Mouse (Mus musculus) mesoderm, embryonic 11.5 days (tissue): ENCODE results near the gene Birc2.
"Not testable (repeated sequence)": the region's sequence is repeated elsewhere in the genome, so short reads cannot be mapped to it uniquely, and the experiment has no call there.

Experiments
- DNase-seq: peaks from one replicate; pipeline ENCODE4 v3.0.0-alpha.2; 2012; ENCODE audit warnings: low read depth, low spot score

Birc2 gene

DNA sequence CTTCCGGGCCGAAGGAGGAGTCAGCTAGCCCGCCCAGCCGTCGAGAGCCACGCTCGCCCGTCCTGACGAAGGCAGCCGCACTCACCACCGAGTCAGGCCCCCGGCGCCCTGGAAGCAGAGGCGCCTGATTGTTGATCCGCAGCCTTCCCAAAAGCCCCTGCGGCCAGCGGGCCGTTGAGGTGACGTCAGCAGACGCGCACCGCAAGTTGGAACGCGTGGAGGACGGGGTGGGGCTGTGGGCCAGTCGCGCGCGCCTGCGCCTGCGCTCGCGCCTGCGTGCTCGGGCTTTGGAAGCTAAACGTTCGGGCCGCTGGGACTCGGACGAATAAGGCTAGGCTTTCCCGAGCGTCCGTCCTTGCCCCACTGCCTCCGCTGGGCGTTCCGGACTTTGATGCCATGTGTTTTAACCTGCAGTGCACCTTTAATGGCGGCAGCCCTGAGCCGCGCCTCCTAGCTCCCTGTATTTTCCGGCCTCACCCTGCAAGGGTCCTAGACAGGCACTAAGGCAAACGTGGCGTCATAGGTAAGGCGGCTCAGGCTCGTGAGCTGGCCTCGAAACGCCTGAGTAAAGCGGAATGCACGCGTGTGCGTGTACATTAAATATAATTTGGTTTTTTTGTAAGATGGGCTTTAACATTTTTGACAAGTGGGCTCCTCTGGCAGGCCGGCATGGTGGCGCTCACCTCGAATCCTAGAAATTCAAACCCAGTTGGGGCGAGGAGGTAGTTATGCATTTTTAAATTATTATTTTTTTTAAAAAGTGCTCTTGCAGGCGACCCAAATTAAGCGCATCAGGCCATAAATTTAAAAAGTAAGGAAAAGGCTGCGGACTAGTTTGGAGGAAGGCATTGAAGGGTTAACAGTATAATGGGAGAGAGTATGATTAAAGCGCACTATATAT, at the start of gene Birc2:
Gene Birc2, minus strand, starts transcription at position 160 of the 901 bp plus-strand sequence.
- peak; percentile 99 for DNase-seq

DNA sequence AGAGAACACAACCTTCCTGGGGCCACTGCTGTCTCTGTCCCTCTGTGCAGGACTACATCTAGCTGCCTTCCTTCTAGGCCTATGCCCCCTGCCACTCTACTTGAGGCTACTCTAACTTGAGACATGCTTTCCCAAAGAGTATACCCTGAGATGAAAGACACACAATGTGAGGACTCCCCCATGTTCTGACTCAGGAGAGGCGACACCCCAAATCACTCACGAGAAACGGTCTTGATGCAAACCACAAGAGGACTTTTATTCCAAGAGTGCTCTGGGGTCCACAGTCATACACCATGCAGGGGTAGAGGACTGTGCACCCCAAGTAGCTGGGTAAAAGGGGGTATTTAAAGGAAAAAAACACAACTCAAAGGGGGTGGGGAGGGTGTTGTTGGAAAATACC, 47.5 kb upstream of the Birc2 start:
- DNase-seq: no peak

DNA sequence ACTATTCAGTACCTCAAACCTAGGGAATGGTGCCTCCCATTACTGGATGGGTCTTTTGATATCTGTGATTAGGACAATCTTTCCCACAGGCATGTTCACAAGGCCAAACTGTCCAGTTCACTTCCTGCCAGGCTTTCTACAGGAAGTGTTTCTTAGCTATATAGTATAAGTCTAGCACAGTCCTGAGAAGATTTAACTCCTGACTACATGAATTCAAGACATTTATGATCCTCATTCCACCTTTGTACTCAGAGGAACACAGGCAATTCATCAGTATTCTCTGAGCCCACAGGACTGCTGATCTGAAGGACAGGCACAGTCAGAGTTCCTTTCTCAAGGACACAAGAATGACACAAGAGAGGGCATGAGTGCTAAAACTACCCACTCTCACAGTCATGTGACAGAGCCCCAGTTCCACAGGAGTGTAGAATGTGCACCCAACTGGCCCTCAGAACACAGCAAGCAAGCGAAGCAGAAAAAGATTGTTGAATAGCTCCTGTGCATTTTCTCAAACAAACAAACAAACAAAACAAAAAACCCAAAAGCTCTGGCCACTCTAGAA, 45.5 kb upstream of the Birc2 start:
- no peak for DNase-seq

DNA sequence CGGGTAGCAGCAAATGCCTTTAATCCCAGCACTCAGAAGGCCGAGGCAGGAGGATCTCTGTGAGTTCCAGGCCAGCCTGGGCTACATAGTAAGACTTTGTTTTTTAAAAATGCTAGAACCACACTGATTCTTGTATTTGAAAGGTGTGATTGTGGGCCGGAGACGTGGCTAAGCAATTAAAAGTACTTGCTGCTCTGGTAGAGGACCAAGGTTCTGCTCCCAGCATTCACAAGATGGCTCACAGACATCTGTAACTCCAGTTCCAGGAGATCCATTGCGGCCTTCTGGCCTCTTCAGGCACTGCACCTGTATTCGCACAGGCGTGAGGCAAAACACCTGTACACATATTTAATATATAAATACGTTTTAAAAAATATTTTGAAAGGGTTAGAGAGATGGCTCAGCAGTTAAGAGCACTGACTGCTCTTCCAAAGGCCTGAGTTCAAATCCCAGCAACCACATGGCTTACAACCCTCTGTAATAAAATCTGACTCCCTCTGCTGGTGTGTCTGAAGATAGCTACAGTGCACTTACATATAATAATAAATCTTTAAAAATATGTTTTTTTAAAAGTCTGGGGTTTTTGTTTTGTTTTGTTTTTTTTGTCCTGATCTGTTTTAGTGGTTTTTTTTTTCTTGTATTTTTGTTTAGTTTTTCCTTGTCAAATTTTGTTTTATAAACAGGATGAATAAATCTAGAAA, 36.8 kb upstream of the Birc2 start:
- no peak for DNase-seq

DNA sequence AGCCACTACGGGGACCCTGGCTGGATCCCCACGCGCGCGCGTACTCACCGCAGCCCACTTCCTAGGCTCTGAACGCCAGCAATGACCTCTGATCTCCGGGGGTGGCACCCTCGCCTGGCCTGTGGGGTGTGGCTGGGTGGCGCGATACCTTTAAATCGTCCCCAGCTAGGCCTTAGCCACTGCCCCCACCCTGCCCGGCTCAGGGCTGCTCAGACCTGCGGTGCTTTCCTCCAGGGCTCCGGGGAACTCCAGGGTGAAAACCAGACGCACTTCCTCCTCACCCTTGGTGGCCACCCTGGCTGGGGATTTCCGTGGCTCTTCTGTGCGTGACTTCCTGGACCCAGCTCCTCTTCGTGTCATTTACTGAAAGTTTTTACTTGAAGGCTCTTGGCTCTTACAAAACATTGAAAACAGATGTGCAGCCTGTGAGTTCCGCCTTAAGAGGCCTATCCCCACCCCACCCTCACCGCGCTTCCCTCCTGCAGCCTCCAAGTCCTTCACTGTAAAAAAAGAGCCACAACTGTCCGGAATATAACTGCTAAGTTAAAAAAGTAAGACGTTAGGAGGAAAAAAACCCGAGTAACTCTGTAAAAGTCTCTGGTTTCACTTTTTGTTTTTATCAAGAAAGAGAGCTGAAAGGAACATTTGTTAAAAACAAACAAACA, 36.0 kb upstream of the Birc2 start, which contains the start of gene Birc3:
Gene Birc3, minus strand, starts transcription at position 412 of the 665 bp plus-strand sequence.
- DNase-seq: peak; percentile 43

DNA sequence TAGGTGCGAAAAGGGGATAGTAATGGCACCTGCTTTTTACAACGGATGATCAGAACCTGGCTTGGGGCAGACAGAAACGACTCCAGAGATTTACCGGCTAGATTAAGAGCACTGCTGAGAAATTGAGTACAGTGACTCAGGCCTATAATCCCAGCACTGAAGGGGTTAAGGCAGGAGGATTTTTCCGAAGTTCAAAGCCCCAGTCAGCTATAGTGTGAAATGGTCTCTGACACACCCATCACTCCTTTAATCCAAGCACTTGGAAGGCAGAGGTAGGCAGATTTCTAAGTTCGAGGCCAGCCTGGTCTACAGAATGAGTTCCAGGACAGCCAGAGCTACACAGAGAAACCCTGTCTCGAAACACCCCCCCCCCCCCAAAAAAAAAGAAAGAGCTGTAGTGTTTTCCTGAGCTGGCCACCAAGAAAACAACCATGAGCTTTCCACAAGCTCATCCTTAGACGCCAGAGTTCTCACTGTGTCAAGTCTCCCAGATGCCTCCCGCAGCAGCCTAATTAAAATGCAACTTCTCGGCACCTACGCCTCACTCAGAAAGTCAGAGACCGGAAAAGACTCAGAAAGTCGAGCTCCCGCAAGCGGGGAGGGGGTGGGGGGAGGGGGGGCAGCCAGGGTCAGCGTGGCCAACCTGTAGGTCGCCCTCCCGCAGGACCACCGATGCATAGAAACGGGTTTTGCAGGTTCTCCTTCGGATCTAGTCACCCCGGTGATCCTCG, 35.3 kb upstream of the Birc2 start:
- peak; percentile 25 for DNase-seq

DNA sequence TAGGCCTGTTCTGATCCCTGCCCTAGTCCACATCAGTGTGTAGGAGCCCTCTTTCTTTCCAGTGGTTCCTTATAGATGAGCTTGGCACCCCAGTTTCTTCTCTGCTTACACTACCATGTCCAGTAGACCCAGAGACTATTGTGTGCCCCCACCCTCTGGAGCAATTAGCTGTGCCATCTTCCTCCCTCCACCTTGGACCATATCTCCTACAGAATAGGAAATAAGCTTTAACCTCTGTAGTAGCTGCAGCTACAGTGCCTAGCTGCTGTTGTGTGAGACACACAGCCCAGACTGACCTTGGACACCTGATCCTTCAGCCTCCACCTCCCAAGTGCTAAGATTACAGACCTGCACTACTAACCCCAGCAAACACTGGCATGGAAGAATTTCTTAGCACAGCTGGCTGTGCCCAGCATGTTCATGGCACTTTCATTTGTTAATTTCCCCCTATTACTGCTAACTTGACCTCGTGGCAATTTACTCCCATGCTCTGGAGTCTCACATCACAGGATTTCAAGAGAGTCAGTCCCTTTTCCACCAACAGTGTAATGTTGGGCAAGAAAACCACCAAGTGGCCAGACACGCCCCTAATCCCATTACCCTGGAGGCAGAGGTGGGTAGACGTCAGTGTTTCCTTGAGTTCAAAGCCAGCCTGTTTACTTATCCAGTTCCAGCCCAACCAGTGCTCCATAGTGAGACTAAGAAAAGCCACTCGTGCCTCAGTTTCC, 34.6 kb upstream of the Birc2 start:
- DNase-seq: no peak

DNA sequence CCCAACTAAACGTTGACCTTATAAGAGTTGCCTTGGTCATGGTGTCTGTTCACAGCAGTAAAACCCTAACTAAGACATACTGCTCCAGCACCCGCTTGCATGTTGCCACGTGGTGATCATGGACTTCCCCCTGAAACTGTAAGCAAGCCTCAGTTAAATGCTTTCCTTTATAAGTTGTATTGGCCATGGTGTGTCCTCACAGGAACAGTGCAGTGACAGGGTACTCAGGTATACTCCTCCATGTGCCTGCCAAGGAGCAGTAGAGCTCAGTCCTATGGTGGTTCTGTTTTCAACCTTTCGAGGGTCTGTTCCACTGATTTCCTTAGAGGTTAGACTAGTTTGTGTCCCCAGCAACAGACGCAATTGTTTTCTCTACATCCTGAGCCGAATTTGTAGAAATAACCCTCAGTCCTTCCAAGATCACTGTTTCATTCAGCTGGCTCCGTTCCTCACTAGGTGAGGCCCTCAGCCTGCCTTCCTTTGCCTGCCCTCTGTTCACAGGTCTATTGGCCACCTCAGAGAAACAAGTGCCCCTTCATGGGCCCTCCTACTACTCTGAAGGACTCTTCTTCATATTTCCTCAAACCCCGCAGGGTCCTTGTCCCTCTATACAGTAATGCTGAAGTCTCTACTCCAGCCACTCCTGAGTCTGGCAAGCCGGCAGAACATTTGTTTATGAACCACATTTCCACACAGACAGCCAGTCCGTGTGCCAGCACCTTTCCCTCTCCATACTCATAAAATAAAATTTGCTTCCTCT, 33.9 kb upstream of the Birc2 start:
- no peak for DNase-seq

DNA sequence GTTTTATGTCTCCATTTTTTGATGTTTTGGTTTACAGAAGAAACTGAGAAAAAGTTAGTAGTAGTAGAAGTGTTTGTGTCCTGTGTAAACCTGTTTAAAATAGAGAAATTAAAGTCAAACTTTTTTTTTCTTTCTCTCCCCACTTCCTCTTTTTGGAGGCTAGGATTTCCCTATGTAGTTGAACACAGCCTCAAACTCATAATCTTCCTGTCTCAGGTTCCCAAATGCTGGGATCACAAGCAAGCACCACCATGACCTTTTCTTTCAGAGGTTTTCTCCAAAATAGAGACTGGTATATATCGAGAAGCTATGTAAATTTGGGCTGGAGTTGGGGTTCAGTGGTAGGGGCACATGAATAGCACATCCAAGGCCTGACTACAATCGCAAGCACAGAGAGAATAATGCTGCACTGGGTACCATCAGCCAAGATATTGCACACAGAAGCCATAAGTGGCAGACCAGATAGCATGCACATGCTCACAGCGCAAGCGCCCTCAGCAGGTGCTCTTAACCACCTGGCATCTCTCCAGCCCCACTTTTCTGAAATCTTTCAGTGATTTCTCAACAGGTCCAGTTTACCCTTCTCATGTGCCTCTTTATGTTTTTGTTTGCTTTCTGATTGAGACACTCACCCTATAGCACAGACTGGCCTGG, 32.1 kb upstream of the Birc2 start:
- DNase-seq: no peak

DNA sequence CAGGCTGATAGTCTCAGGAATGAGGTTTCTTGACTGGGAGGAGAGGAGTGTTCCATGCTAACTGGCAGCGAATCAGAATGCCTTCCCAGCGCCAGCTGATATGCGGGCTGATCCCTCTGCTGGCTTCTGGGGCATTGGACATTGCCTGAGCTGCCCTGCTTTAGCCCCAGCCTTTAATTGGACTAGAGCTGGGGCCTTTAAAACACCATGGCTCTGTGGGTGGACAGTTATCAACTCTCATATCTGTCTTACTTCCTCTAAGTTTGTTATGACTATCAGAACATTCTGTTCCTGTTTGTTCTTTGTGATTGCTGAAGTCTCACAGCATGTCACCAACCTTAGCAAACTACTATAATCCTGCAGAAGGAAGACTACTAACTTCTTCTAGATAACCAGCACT, 31.1 kb upstream of the Birc2 start:
- DNase-seq: no peak

DNA sequence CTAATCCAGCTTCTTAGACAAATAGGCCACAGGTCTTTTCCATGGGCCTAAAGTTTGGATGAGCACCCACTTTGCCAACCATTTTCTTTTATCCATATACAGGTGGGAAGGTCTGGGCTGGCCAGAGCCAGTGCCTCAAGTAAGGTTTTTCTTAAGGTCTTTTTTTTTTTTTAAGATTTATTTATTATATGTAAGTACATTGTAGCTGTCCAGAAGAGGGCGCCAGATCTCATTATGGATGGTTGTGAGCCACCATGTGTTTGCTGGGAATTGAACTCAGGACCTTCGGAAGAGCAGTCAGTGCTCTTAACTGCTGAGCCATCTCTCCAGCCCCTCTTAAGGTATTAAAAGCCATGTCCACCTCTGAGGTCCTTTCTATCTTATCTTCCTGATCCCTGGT, 30.1 kb upstream of the Birc2 start:
- DNase-seq: not testable (repeated sequence)

DNA sequence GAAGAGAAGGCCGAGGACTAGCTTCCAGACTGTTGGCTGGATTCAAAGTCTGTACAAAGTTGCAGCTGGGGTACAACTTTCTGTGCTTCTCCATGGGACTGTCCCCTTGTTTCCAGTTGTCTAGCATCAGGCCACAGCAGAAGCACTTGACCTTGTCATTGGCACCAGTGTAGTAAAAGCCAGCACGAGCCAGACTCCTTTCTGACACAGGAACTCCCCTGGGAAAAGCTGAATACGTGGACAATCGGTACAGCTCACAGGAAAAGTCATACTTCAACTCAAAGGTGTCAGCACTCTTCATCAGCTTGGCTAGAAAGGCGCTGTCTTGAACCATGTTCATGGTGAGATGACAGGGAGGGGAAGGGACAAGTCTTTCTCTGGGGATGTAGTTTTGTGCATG, 24.1 kb upstream of the Birc2 start:
- no peak for DNase-seq

DNA sequence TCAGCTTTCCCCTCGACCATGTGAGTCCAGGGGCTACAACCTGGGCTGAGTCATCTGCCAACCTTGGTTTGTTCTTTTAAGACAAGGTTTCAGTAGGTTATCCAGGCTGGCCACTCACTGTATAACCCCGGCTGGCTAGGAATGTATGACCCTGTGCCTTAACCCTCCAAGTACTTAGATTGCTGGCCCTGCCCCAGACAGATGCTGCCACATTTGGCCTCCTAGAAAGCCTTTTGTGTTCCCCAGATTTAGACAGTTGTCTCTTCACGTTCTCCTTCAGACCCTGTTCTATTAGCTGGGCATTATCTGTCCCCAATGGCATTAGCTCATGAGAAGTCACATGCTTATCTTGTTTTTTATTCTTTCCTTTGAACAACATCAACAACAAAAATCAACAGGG, 19.0 kb upstream of the Birc2 start:
- DNase-seq: no peak

DNA sequence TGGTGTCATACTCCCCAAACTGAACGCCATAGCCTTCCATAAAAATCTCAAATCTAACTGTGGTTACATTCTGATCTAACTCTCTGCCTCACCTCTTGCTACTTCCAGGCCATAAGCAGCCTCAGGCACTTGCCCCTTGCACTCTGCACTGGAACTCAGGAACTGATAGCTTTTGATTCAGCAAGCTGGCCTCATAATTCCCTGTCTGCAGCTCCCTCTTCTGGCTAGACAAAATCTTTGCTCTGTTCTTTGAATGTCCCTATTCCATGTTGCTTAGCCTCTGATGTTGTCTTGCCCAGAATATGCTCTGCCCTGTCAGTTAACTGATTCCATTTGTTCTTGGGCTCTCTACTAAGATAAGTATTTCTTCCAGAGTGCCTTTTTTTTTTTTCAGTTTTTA, 18.5 kb upstream of the Birc2 start:
- peak; percentile 52 for DNase-seq

DNA sequence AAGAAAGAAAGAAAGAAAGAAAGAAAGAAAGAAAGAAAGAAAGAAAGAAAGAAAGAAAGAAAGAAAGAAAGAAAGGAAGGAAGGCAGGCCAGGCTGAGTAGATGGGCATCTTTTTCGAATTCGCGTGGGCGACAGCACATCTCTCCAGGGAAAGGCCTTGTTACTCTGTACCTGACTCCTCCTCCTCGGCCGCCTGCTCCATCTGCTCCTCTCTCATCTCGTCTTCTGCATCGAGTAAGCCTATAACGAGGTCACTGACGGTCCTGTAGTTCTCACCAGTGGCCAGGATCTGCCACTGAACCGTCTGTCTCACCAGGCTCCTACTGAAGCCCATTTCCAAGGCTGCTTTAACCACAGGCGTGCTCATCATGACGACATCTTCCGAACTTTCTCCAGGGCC, 17.3 kb upstream of the Birc2 start:
- DNase-seq: not testable (repeated sequence)

DNA sequence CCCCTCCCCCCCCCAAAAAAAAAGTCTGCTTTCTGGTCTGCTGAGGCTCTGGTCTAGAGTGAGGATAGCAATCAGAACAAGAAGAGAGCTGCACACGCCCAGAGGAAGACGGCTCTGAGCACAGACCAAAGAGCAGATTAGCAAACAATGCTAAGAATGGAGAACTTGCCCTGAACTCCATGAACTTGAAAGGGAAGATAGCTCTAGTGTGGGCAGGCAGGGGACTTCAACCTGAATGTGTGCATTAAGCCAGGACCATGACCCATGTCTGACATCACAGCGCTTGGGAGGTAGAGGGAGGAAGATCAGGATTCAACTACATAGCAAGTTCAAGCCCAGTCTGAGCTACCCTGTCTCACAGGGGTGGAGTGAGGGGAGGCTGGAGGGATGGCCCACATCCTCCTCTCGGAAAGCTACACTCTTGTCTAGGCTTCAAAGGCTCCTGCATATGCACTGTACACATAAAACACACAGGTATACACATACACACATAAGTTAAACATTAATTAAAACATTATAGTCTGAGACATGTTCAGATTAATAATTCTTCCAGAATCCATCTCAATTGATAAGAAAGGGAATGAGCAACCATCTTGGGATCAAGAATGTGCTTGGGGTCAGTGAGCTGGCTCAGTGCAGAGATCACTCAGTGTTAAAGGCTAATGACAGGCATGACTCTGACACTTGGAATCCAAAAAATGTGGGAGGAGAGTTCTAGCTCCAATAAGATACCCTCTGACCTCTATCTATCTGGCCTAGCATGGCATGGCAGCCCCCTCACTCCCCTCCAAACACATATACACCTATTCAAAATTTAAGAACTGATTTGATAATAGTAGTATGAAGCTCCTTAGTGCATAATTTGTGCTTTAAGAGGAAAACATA, 15.7 kb upstream of the Birc2 start:
- DNase-seq: no peak

DNA sequence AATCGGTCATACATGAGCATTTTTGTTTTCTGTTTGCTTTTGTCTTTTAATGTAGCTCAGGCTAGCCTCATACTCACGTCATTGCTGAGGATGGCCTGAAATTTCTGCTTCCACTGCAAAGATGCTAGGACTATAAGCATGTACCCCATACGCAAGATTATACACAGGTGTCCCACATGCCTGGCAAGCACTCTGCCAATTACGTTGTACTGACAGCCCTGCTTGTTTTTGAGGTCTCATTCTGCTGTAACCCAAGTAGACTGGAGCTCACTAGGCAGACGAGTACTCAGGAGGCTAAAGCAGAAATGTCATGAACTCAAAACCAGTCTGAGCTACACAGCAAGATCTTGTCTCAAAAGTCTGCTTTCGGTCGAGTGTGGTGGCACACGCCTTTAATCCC, 15.0 kb upstream of the Birc2 start:
- DNase-seq: no peak

DNA sequence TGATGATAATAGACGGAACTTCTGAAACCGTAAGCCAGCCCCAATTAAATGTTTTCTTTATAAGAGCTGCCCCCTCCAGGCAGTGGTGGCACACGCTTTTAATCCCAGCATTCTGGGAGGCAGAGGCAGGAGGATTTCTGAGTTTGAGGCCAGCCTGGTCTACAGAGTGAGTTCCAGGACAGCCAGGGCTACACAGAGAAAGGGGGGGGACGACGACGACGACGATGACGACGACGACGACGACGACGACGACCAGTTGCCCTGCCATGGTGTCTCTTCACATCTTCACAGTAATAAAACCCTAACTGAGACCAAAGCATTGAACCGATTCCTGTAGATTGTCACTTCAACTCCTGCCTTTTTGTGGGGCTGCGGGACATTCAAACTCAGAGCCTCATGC, 11.3 kb upstream of the Birc2 start:
- no peak for DNase-seq
